Mouse (Mus musculus) liver, embryonic 14.5 days (tissue): ENCODE measurements around the gene Csk.

ENCODE experiments used
- CTCF ChIP-seq: IDR thresholded peaks from 2 replicates; pipeline ENCODE4 v1.5.1; 2016; ENCODE audit warnings: antibody characterized with exemption, low read depth, control low read depth
- EP300 ChIP-seq: IDR thresholded peaks from 2 replicates; pipeline ENCODE4 v1.6.1; 2016; ENCODE audit warnings: antibody characterized with exemption, low read depth

GRCm38 (mm10) chr9:57694108-57694507 is 40.7 kb upstream of the Csk start:
- TF ChIP-seq EP300: no peak
- no peak for TF ChIP-seq CTCF
